Mouse (Mus musculus): ENCODE data around the gene Atp6v1g3.

- TF ChIP-seq CTCF (IDR thresholded peaks at IDR 0.05) (no peak), POLR2A (IDR thresholded peaks at IDR 0.05; ENCODE audit: insufficient read depth, low read depth, low read length) (no peak)
These were observed 63.9 kb downstream of the Atp6v1g3 start for GRCm38 (mm10) chr1:138337417-138337816.
